Mouse (Mus musculus) forebrain, embryonic 13.5 days (tissue): ENCODE results near the gene Lrmda. TPM values are rescaled to one million over a fixed set of nuclear protein-coding genes. Genes with fewer than 3 reads are reported as not detected.
"Not testable (repeated sequence)": the region's sequence is repeated elsewhere in the genome, so short reads cannot be mapped to it uniquely, and the experiment has no call there.

Source experiments
- ATAC-seq: fragments of 200-750 bp; cut with Nextera tagmentation; 2 replicates; pipeline ENCODE4 v1.8.0; 2017
- H3K27ac ChIP-seq: fragments of 300-500 bp; sonication (generic); 2 replicates; pipeline ENCODE4 v1.5.1; 2015; ENCODE audit warnings: inconsistent platforms, mild to moderate bottlenecking, moderate library complexity
- H3K27me3 ChIP-seq: fragments of 300-500 bp; sonication (generic); 2 replicates; pipeline ENCODE4 v1.6.1; 2015; ENCODE audit warnings: mild to moderate bottlenecking, inconsistent platforms
- H3K36me3 ChIP-seq: fragments of 300-500 bp; sonication (generic); 2 replicates; pipeline ENCODE4 v1.6.1; 2015; ENCODE audit warnings: mild to moderate bottlenecking, inconsistent platforms; ENCODE audit not compliant: poor library complexity, severe bottlenecking
- H3K4me1 ChIP-seq: fragments of 300-500 bp; sonication (generic); 2 replicates; pipeline ENCODE4 v1.6.1; 2015; ENCODE audit warnings: inconsistent platforms
- H3K4me2 ChIP-seq: fragments of 300-500 bp; sonication (generic); 2 replicates; pipeline ENCODE4 v1.6.1; 2015; ENCODE audit warnings: inconsistent platforms, mild to moderate bottlenecking, moderate library complexity
- H3K4me3 ChIP-seq: fragments of 300-500 bp; sonication (generic); 2 replicates; pipeline ENCODE4 v1.5.1; 2015; ENCODE audit warnings: mild to moderate bottlenecking, inconsistent platforms
- H3K9ac ChIP-seq: fragments of 300-500 bp; sonication (generic); 2 replicates; pipeline ENCODE4 v1.6.1; 2015; ENCODE audit warnings: mild to moderate bottlenecking, inconsistent platforms
- H3K9me3 ChIP-seq: fragments of 300-500 bp; sonication (generic); replicated peaks from 2 replicates; pipeline ENCODE4 v1.6.1; 2016; ENCODE audit warnings: inconsistent platforms
- WGBS: fragments of 180-500 bp; shearing (Covaris S2); methylation state at CpG from one replicate; pipeline ENCODE4 v1.1.7; 2015; 5-methylcytosine and 5-hydroxymethylcytosine counted together
- polyA plus RNA-seq: library from polyadenylated mRNA; unstranded; fragments of >200 nt; fragmentation: Nextera tagmentation; extraction: Ambion mirVana; gene quantifications from 2 replicates; pipeline ENCODE4 v1.2.1, GENCODE M21; 2015

Gene Lrmda
- polyA plus RNA-seq, 1 experiment from 2014 or later = not detected

GRCm38 (mm10) chr14:22757493-22757892 is 738.0 kb downstream of the Lrmda start:
- no peaks in the 10 kb centered on the region for H3K4me1 ChIP-seq
- H3K9me3 ChIP-seq = 0 out of 2 replicates have a peak, but pooled peaks cover 4% of the 10 kb centered on the region
- WGBS = 97% methylated on average over 3 of the region's 3 CpGs
- peaks cover 44% of the 10 kb centered on the region for H3K27me3 ChIP-seq
- H3K27ac ChIP-seq = no peak overlapping the region
- H3K4me3 ChIP-seq = no peak overlapping the region
- H3K4me2 ChIP-seq = no peak overlapping the region
- no peaks in the 10 kb centered on the region for H3K36me3 ChIP-seq
- no peak for ATAC-seq
- H3K9ac ChIP-seq = no peak overlapping the region

GRCm38 (mm10) chr14:22759216-22759615 is 739.7 kb downstream of the Lrmda start:
- H3K27ac ChIP-seq = no peak overlapping the region
- H3K9ac ChIP-seq = no peak overlapping the region
- H3K9me3 ChIP-seq = 0 out of 2 replicates have a peak, but pooled peaks cover 4% of the 10 kb centered on the region
- peaks cover 33% of the 10 kb centered on the region for H3K27me3 ChIP-seq
- no peak for ATAC-seq
- WGBS = 38% methylated on average over 2 of the region's 2 CpGs
- H3K4me2 ChIP-seq = no peak overlapping the region
- H3K36me3 ChIP-seq = no peaks in the 10 kb centered on the region
- no peak overlapping the region for H3K4me3 ChIP-seq
- H3K4me1 ChIP-seq = no peaks in the 10 kb centered on the region

- no peak overlapping the region for H3K27ac ChIP-seq
Observed at GRCm38 (mm10) chr14:22759673-22760072, 740.2 kb downstream of the Lrmda start.

DNA sequence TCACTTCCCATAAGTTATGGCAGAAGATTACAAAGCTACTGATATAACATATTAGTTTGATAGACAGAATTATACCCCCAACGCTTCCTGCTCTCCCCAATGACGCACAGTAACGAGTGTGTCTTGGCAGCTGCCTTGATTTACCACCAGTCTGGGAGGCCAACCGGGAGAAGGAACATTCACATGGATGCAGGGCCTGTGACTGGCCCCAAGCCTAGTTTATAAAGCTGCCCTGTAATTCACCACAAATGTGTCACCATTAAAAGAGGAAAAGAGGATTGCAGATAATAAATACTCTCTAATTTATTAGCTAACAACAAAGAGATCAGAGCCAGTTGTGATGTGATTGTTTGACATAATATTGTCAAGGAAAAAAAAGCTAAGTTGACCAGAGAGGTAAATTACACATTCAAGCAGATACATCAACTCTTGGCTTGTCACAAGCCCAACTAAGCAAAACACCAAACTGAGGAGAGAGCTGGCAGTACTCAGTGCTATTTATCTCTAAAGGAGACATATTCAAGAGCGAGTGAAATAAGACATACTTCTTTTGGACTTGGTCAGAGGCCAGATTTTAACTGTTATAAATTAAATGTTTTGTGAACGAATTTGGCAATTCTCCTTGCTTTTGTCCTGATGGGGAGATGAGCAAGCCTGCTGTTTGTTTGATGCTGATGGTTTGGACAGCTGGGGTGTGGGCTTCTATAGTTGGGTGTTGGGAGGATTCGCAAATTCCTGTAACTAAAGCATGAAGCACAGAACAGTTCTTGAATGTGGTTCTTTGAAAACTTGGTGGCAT is 740.9 kb downstream of the Lrmda start:
- Histone ChIP-seq H3K36me3 (no peaks in the 10 kb centered on the region), H3K27ac (no peak overlapping the region), H3K9me3 (0 out of 2 replicates have a peak, but pooled peaks cover 4% of the 10 kb centered on the region), H3K4me1 (no peaks in the 10 kb centered on the region), H3K4me3 (no peak overlapping the region), H3K4me2 (no peak overlapping the region), H3K9ac (no peak overlapping the region), H3K27me3 (peaks cover 29% of the 10 kb centered on the region)
- WGBS = 69% methylated on average over 7 of the region's 7 CpGs
- ATAC-seq = no peak

More at GRCm38 (mm10) chr14:22759673-22760072, 740.2 kb downstream of the Lrmda start:
- no peaks in the 10 kb centered on the region for H3K4me1 ChIP-seq
- H3K4me3 ChIP-seq = no peak overlapping the region
- ATAC-seq = no peak
- H3K36me3 ChIP-seq = no peaks in the 10 kb centered on the region
- H3K9ac ChIP-seq = no peak overlapping the region
- H3K9me3 ChIP-seq = 0 out of 2 replicates have a peak, but pooled peaks cover 4% of the 10 kb centered on the region
- H3K27me3 ChIP-seq = peaks cover 33% of the 10 kb centered on the region
- H3K4me2 ChIP-seq = no peak overlapping the region

GRCm38 (mm10) chr14:22781709-22782108 is 762.2 kb downstream of the Lrmda start:
- 89% methylated on average over 2 of the region's 2 CpGs for WGBS
- ATAC-seq = no peak
- Histone ChIP-seq H3K27me3 (peaks cover 5% of the 10 kb centered on the region; the same call in 1 of the 2 replicates), H3K9ac (no peak overlapping the region), H3K4me3 (no peak overlapping the region), H3K27ac (no peak overlapping the region), H3K9me3 (no peaks in the 10 kb centered on the region), H3K4me1 (no peaks in the 10 kb centered on the region), H3K4me2 (no peak overlapping the region), H3K36me3 (no peaks in the 10 kb centered on the region)

DNA sequence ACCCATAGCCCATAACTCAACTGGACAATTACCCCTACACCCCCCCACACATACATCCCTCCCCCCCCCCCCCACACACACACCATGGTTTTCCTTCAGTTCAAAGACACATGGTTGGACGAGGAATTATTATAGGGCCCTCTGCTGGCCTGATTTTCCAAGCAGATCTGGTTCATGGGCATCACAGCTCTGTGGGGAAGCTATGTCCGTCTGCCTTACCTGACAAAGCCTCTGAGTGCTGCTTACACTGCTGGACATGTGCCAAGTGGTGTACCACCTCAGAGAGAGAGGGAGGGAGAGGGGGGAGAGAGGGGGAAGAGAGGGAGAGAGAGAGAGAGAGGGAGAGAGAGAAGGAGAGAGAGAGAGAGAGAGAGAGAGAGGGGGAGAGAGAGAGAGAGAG is 762.9 kb downstream of the Lrmda start:
- no peak for ATAC-seq

GRCm38 (mm10) chr14:22783211-22784161 is 764.0 kb downstream of the Lrmda start:
- H3K4me1 ChIP-seq = no peaks in the 10 kb centered on the region
- 58% methylated on average over 15 of the region's 15 CpGs for WGBS
- no peaks in the 10 kb centered on the region for H3K9me3 ChIP-seq
- no peak overlapping the region for H3K9ac ChIP-seq
- H3K27ac ChIP-seq = no peak overlapping the region
- H3K27me3 ChIP-seq = peaks cover 5% of the 10 kb centered on the region; the same call in 1 of the 2 replicates
- H3K4me2 ChIP-seq = no peak overlapping the region
- no peak overlapping the region for H3K4me3 ChIP-seq
- no peak for ATAC-seq
- no peaks in the 10 kb centered on the region for H3K36me3 ChIP-seq

More for the DNA sequence above, 762.9 kb downstream of the Lrmda start:
- Histone ChIP-seq H3K9ac (no peak overlapping the region), H3K36me3 (no peaks in the 10 kb centered on the region), H3K27ac (no peak overlapping the region), H3K4me2 (no peak overlapping the region), H3K9me3 (no peaks in the 10 kb centered on the region), H3K4me1 (no peaks in the 10 kb centered on the region), H3K4me3 (no peak overlapping the region), H3K27me3 (peaks cover 5% of the 10 kb centered on the region; the same call in 1 of the 2 replicates)
- 46% methylated on average over 2 of the region's 2 CpGs for WGBS

- Histone ChIP-seq H3K9ac (no peak overlapping the region), H3K4me3 (no peak overlapping the region), H3K36me3 (no peaks in the 10 kb centered on the region), H3K27ac (no peak overlapping the region), H3K4me1 (no peaks in the 10 kb centered on the region), H3K9me3 (no peaks in the 10 kb centered on the region), H3K27me3 (peaks cover 24% of the 10 kb centered on the region; the same call in 1 of the 2 replicates), H3K4me2 (no peak overlapping the region)
- WGBS = 91% methylated on average over 4 of the region's 4 CpGs
- ATAC-seq = no peak
Observed at GRCm38 (mm10) chr14:22800020-22800419, 780.5 kb downstream of the Lrmda start.

DNA sequence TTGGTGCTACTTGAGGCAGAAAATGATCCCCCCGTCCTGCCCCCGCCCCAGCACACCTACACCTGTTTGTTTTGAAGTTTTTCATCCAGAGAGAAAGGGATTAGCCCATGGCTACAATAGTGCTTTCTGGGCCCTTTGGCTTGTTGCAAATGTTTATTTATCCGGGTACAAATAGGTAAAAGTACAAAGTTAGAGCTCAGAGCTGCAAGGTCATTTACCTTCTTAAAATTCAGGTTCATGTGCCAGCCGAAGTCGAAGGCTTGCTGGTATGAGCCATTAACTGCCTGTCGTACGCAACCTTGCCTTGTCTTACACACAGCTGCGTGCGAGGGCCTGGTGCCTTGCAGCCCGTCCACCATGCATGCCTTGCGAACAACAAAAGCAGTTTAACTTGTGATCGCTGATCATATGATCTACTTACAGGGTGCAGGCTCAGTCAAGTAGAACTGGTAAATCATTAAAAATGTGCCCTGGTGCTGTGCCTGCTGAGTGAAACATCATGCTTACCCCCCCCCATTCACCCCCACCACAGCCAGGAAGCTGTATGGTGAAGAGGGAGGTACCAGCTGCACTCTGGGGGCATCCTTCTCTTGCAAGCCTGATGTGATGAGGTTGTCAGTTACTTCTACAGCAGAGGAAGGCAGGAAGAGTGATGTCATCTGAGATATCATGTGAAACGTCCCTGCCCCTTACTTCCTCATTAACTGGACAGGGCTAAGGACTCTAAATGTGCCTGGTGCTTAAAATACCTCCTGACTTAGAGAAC is 781.5 kb downstream of the Lrmda start:
- Histone ChIP-seq H3K4me3 (no peak overlapping the region), H3K4me2 (no peak overlapping the region), H3K27me3 (peaks cover 27% of the 10 kb centered on the region), H3K27ac (no peak overlapping the region), H3K36me3 (no peaks in the 10 kb centered on the region), H3K9me3 (no peaks in the 10 kb centered on the region), H3K9ac (no peak overlapping the region), H3K4me1 (no peaks in the 10 kb centered on the region)
- ATAC-seq = no peak
- 64% methylated on average over 13 of the region's 13 CpGs for WGBS

- H3K4me3 ChIP-seq, H3K27ac ChIP-seq, H3K4me2 ChIP-seq, H3K36me3 ChIP-seq, ATAC-seq, H3K9ac ChIP-seq, H3K9me3 ChIP-seq, H3K4me1 ChIP-seq: not testable (repeated sequence)
- 83% methylated on average over 4 of the region's 4 CpGs for WGBS
- peaks cover 34% of the 10 kb centered on the region for H3K27me3 ChIP-seq
Observed at GRCm38 (mm10) chr14:22801714-22802113, 782.2 kb downstream of the Lrmda start.

DNA sequence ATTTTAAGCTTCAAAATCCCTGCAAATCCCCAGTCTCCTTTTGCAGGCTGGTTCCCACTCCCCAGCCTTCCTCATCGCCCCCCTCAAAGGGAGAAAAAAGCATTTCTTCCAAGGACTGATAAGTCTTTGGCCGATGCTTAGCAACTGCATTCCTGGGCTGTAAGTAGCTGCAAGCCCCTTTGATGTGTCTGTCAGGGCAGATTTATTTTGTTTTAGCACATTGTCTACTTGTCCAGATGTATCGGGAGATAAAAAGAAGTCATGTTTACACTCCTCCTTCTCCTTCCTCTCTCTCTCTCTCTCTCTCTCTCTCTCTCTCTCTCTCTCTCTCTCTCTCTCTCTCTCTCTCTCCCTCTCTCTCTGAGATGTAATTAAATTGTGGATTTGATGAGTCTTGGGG is 787.8 kb downstream of the Lrmda start:
- no peak for ATAC-seq
- no peak overlapping the region for H3K9ac ChIP-seq
- peaks cover 56% of the 10 kb centered on the region for H3K27me3 ChIP-seq
- WGBS = 9% methylated on average over 3 of the region's 3 CpGs
- H3K9me3 ChIP-seq = no peaks in the 10 kb centered on the region
- no peaks in the 10 kb centered on the region for H3K36me3 ChIP-seq
- H3K27ac ChIP-seq = no peak overlapping the region
- H3K4me3 ChIP-seq = no peak overlapping the region
- H3K4me2 ChIP-seq = peak overlapping the region; percentile 57; the same call in 1 of the 2 replicates
- peaks cover 24% of the 10 kb centered on the region for H3K4me1 ChIP-seq
